Mouse (Mus musculus) stomach, postnatal 0 days (tissue): ENCODE results near the gene Gm10057. TPM values are rescaled to one million over a fixed set of nuclear protein-coding genes. Genes with fewer than 3 reads are reported as not detected.
"Not testable (repeated sequence)": the region's sequence is repeated elsewhere in the genome, so short reads cannot be mapped to it uniquely, and the experiment has no call there.

Source experiments
- ATAC-seq: fragments of 200-750 bp; cut with Nextera tagmentation; 2 replicates; pipeline ENCODE4 v1.8.0; 2017; ENCODE audit not compliant: low FRiP score, low TSS enrichment
- DNase-seq: peaks from one replicate; pipeline ENCODE4 v3.0.0-alpha.2; 2016; ENCODE audit warnings: low spot score
- H3K27ac ChIP-seq: fragments of 300-500 bp; sonication (generic); replicated peaks from 2 replicates; pipeline ENCODE4 v1.5.1; 2014; ENCODE audit warnings: mild to moderate bottlenecking, control low read depth
- H3K27me3 ChIP-seq: fragments of 300-500 bp; sonication (generic); 2 replicates; pipeline ENCODE4 v1.6.1; 2014; ENCODE audit warnings: low read length; ENCODE audit not compliant: control insufficient read depth, insufficient read depth
- H3K36me3 ChIP-seq: fragments of 300-500 bp; sonication (generic); 2 replicates; pipeline ENCODE4 v1.6.1; 2014; ENCODE audit warnings: low read length, mixed read lengths; ENCODE audit not compliant: control insufficient read depth, insufficient read depth
- H3K4me1 ChIP-seq: fragments of 300-500 bp; sonication (generic); replicated peaks from 2 replicates; pipeline ENCODE4 v1.6.1; 2014; ENCODE audit warnings: antibody characterized with exemption; ENCODE audit not compliant: control insufficient read depth, insufficient read depth
- H3K4me2 ChIP-seq: fragments of 300-500 bp; sonication (generic); replicated peaks from 2 replicates; pipeline ENCODE4 v1.6.1; 2014; ENCODE audit warnings: low read depth, mild to moderate bottlenecking, control low read depth, moderate library complexity
- H3K4me3 ChIP-seq: fragments of 300-500 bp; sonication (generic); 2 replicates; pipeline ENCODE4 v1.5.1; 2014; ENCODE audit warnings: low read depth, low read length, control low read depth
- H3K9ac ChIP-seq: fragments of 300-500 bp; sonication (generic); 2 replicates; pipeline ENCODE4 v1.6.1; 2014; ENCODE audit warnings: mild to moderate bottlenecking, low read length, control low read depth, mixed read lengths
- H3K9me3 ChIP-seq: fragments of 300-500 bp; sonication (generic); 2 replicates; pipeline ENCODE4 v1.6.1; 2016; ENCODE audit warnings: low read length; ENCODE audit not compliant: control insufficient read depth
- polyA plus RNA-seq: library from polyadenylated mRNA; unstranded; fragments of >200 nt; fragmentation: Nextera tagmentation; extraction: Ambion mirVana; gene quantifications from 2 replicates; pipeline ENCODE4 v1.2.1, GENCODE M21; 2015

Gm10057 gene
- not detected in 2 replicates for polyA plus RNA-seq

GRCm38 (mm10) chrX:154054939-154055338, at the start of gene Gm10057:
TSS of gene Gm10057 (minus strand) at chrX:154055039.
- H3K9ac ChIP-seq, H3K4me2 ChIP-seq, H3K27ac ChIP-seq, H3K27me3 ChIP-seq, H3K4me3 ChIP-seq, H3K9me3 ChIP-seq, H3K4me1 ChIP-seq, ATAC-seq, H3K36me3 ChIP-seq, DNase-seq: not testable (repeated sequence)

GRCm38 (mm10) chrX:154033727-154034126, 21.1 kb downstream of the Gm10057 start, which contains the start of gene 4921511M17Rik:
TSS of gene 4921511M17Rik (minus strand) at chrX:154033827.
- ATAC-seq, H3K4me1 ChIP-seq, H3K36me3 ChIP-seq, H3K27ac ChIP-seq, H3K4me2 ChIP-seq, H3K9me3 ChIP-seq, H3K4me3 ChIP-seq, H3K9ac ChIP-seq, DNase-seq, H3K27me3 ChIP-seq: not testable (repeated sequence)

- not testable (repeated sequence) for H3K27ac ChIP-seq, H3K9me3 ChIP-seq, H3K4me1 ChIP-seq, H3K4me3 ChIP-seq, H3K27me3 ChIP-seq, H3K9ac ChIP-seq, ATAC-seq, DNase-seq, H3K4me2 ChIP-seq, H3K36me3 ChIP-seq
Observed at GRCm38 (mm10) chrX:154012540-154012939, 42.3 kb downstream of the Gm10057 start, which contains the start of gene Samt1. TSS of gene Samt1 (minus strand) at chrX:154012640.

Other genes with a start within 250 kb of the Gm10057 start
- 6.7 and 7.8 TPM in 2 replicates for gene Spin2c, start 222.8 kb downstream of the Gm10057 start, polyA plus RNA-seq
- not detected in 2 replicates for gene Samt1, start 42.4 kb downstream of the Gm10057 start, polyA plus RNA-seq
- not detected in 2 replicates for gene 4921511M17Rik, start 21.2 kb downstream of the Gm10057 start, polyA plus RNA-seq
- gene Gm15140, start 65.6 kb upstream of the Gm10057 start, polyA plus RNA-seq, result not detected in 2 replicates